Comparison of ENCODE assay signal across 7 mouse cellular contexts in the genomic region with DNA sequence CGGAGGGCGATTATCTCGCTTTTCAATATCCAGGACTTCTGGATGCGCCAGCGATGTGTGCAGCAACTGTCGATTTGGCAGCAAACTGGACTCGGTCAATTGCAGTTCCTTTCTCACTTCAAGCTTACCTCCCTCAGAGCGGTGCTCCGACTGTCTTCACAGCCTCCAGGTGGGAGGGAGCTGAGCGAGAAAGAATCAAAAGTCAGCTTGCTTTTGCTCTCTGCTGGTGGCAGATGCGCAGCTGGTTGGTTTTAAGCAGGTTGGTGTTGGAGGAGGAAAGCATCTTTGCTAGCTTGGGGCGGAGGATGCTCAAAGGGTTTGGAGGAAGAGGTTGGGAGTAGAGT. TPM values are rescaled to one million over a fixed set of nuclear protein-coding genes. Genes with fewer than 3 reads are reported as not detected.
DNase-seq lines count a peak whose midpoint lies in the region; ATAC-seq and TF ChIP-seq lines count a peak whose summit lies in the region.

Egfem1 (plus strand) TSS at position 72 of the 344 bp plus-strand sequence.

- H3K27me3 ChIP-seq in lung, embryonic 14.5 days (ENCODE audit: insufficient read depth, low read length): peaks cover 37% of the 10 kb centered on the region
- H3K27me3 ChIP-seq in forebrain, embryonic 11.5 days (ENCODE audit: control insufficient read depth, insufficient read depth, low read length): peaks cover 8% of the 10 kb centered on the region

- WGBS in lung, embryonic 14.5 days: 10% methylated on average over 12 of the region's 12 CpGs
- 3% methylated on average over 12 of the region's 12 CpGs for WGBS in forebrain, embryonic 11.5 days

- H3K4me2 ChIP-seq in lung, embryonic 14.5 days: peak within 1 kb of the TSS; percentile 93
- H3K4me2 ChIP-seq in forebrain, embryonic 11.5 days (ENCODE audit: low read depth, low read length, severe bottlenecking): peak within 1 kb of the TSS; percentile 84

- no peaks in the 10 kb centered on the region for H3K36me3 ChIP-seq in lung, embryonic 14.5 days (ENCODE audit: insufficient read depth)
- no peaks in the 10 kb centered on the region for H3K36me3 ChIP-seq in forebrain, embryonic 11.5 days (ENCODE audit: control insufficient read depth, insufficient read depth, low read length)

- H3K4me3 ChIP-seq in lung, embryonic 14.5 days (ENCODE audit: low read depth, low read length): peak within 1 kb of the TSS; percentile 47
- H3K4me3 ChIP-seq in forebrain, embryonic 11.5 days (ENCODE audit: low read depth, low read length): peak within 1 kb of the TSS; percentile 53

- DNase-seq in lung, embryonic 14.5 days: peak; percentile 8
- DNase-seq in lung, postnatal 25 days (ENCODE audit: low spot score): no peak
- no peak for DNase-seq in forebrain, embryonic 11.5 days (ENCODE audit: low spot score)
- DNase-seq in layer of hippocampus, adult 8-10 months (ENCODE audit: low spot score in 2 of 2): peak; percentile 21 to 41
- peak; percentile 3 for DNase-seq in lung, postnatal 10 days
- no peak for DNase-seq in ovary, postnatal 36 days (ENCODE audit: low spot score)
- no peak for DNase-seq in urinary bladder, adult 2 months (ENCODE audit: low spot score)

- H3K9ac ChIP-seq in lung, embryonic 14.5 days: peak within 1 kb of the TSS; percentile 29
- H3K9ac ChIP-seq in forebrain, embryonic 11.5 days (ENCODE audit: low read length): peak within 1 kb of the TSS; percentile 57

- no peaks in the 10 kb centered on the region; the same call in 1 of the 2 replicates for H3K4me1 ChIP-seq in lung, embryonic 14.5 days (ENCODE audit: insufficient read depth)
- peaks cover 10% of the 10 kb centered on the region for H3K4me1 ChIP-seq in forebrain, embryonic 11.5 days (replicated peaks; ENCODE audit: control insufficient read depth, insufficient read depth, low read length)

- no peak for TF ChIP-seq CTCF in lung, embryonic 14.5 days (IDR thresholded peaks at IDR 0.05; ENCODE audit: low read depth)

- ATAC-seq in lung, embryonic 14.5 days (ENCODE audit: insufficient read depth): no peak
- ATAC-seq in forebrain, embryonic 11.5 days (replicated peaks; ENCODE audit: low FRiP score): no peak; the same call in 1 of the 2 replicates

- no peaks in the 10 kb centered on the region for H3K9me3 ChIP-seq in lung, embryonic 14.5 days (ENCODE audit: low read depth, low read length)
- no peaks in the 10 kb centered on the region for H3K9me3 ChIP-seq in forebrain, embryonic 11.5 days (ENCODE audit: control insufficient read depth, low read length)

- H3K27ac ChIP-seq in lung, embryonic 14.5 days (ENCODE audit: low read depth): no peak within 1 kb of the TSS
- H3K27ac ChIP-seq in forebrain, embryonic 11.5 days (ENCODE audit: low read depth, low read length): no peak within 1 kb of the TSS

RNA-seq across cellular contexts. Expression of gene Egfem1, which starts in this region (rescaled TPM):
- 6.7 and 9.3 TPM in 2 replicates for polyA plus RNA-seq in lung, embryonic 14.5 days (2014; fragmentation: Nextera tagmentation; extraction: Ambion mirVana)
- 6.8 and 7.8 TPM in 2 replicates for polyA plus RNA-seq in forebrain, embryonic 11.5 days (2014; fragmentation: Nextera tagmentation; extraction: Ambion mirVana)
- total RNA-seq in layer of hippocampus, adult 8-10 months (2022): 10 to 100 TPM; 27.9 to 44.9 (median 36.0) TPM
- polyA plus RNA-seq in urinary bladder, adult 2 months (2012; rRNA removed): 0.06 TPM in 1 of 2 replicates, not detected in the other

Comparison
In these comparisons a context has a peak if more than half of its experiments do, and no peak if none do; other contexts are left out.
1. DNase-seq: peak in lung, embryonic 14.5 days (single experiment), layer of hippocampus, adult 8-10 months (2 of 2) and lung, postnatal 10 days (single experiment); none in lung, postnatal 25 days (single experiment), forebrain, embryonic 11.5 days (single experiment), ovary, postnatal 36 days (single experiment) and urinary bladder, adult 2 months (single experiment).